Mouse (Mus musculus): ENCODE measurements around the gene Dcn. TPM values are rescaled to one million over a fixed set of nuclear protein-coding genes. Genes with fewer than 3 reads are reported as not detected.

The Dcn gene
- polyA plus RNA-seq, 1 experiment = 20.2 TPM

DNA sequence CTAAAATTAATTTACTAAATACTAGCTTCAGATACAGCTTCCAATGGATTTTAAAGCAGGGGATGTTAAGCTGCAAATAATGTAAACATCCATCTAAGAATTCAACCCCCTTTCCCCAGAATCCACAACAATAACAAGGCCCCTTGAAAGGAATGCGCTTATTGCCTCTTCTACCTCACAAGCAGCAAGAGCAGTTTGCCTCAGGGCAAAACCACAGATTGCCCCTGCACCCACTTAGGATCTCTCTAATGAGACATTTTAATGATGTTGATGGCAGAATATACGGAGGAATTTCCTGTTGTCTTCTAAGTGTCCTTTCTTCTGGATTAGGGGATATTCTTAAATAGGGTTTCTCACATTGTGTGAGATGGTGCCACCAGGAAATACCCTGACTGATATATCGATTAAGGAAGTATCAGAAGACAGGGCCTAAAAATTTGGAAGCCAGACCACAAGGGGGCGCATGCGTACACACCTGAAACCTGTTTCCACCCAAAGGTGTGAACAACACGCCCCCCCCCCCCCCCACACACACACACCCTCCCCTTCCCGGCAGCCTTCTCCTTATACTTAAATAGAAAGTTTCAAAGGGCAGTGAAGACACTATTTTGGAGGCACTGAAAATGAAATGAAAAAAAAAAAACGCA, 88.2 kb downstream of the Dcn start:
- WGBS = 77% methylated on average over 8 of the region's 8 CpGs
- Histone ChIP-seq H3K4me1 (ENCODE audit: control insufficient read depth, insufficient read depth, low read length) (no peaks in the 10 kb centered on the region), H3K27me3 (ENCODE audit: control insufficient read depth, insufficient read depth, low read length) (no peaks in the 10 kb centered on the region), H3K27ac (ENCODE audit: insufficient read depth, low read length) (no peak overlapping the region), H3K4me3 (replicated peaks; ENCODE audit: insufficient read depth, low read depth, low read length) (no peak overlapping the region)
- DNase-seq = peak; percentile 23 to 45
- TF ChIP-seq CTCF (IDR thresholded peaks at IDR 0.05; ENCODE audit: borderline replicate concordance, insufficient read depth, low read depth, low read length) = peak; percentile 48; the same call in 1 of the 2 replicates
- no peak for TF ChIP-seq POLR2A (IDR thresholded peaks at IDR 0.05; ENCODE audit: borderline replicate concordance, insufficient read depth, low read length)

Other genes starting within 250 kb of the Dcn start
- gene Lum, start 85.5 kb downstream of the Dcn start, polyA plus RNA-seq (2012; rRNA removed) = 2.8 and 3.6 TPM in 2 replicates
- gene Kera, start 127.3 kb downstream of the Dcn start, polyA plus RNA-seq (2012; rRNA removed) = not detected in 2 replicates
- gene Epyc, start 164.5 kb downstream of the Dcn start, polyA plus RNA-seq (2012; rRNA removed) = 0.05 TPM in 1 of 2 replicates, not detected in the other
- not detected in 2 replicates for gene Ccer1, start 213.4 kb downstream of the Dcn start, polyA plus RNA-seq (2012; rRNA removed)
- gene C030005K15Rik, start 247.1 kb downstream of the Dcn start, polyA plus RNA-seq (2012; rRNA removed) = not detected in 2 replicates

All from cerebellum, adult 2 months (tissue).